Mouse (Mus musculus) left cerebral cortex, adult 2 months (tissue): ENCODE measurements around the gene Gm26938. TPM values are rescaled to one million over a fixed set of nuclear protein-coding genes. Genes with fewer than 3 reads are reported as not detected.
A peak's percentile ranks its signal among the peaks of the same experiment; 100 is the strongest.

Experiments
- DNase-seq, 2 experiments: peaks; one replicate each; pipeline ENCODE4 v3.0.0; 2021 to 2022; ENCODE audit warnings: low spot score in 2 of 2, mixed read lengths in 1 of 2; ENCODE audit errors: extremely low spot score in 1 of 2
- H3K27ac ChIP-seq: fragments of 200-600 bp; 2 replicates; pipeline ENCODE4 v1.8.1; 2022
- H3K4me3 ChIP-seq: fragments of 200-600 bp; 2 replicates; pipeline ENCODE4 v1.8.1; 2022
- CTCF ChIP-seq: fragments of 200-600 bp; IDR thresholded peaks from 2 replicates; pipeline ENCODE4 v1.8.1; 2022; ENCODE audit warnings: antibody characterized with exemption, mild to moderate bottlenecking, moderate library complexity
- intact Hi-C: fragments of 180-260 bp; cut with DNase I; formaldehyde crosslinking; loops from one replicate; pipeline ENCODE4 v1.15.1; 2025
- total RNA-seq, 2 experiments: library from RNA; stranded (reverse); gene quantifications; 2 replicates each; pipeline ENCODE4 v1.2.3; 2021

Gm26938 gene
- total RNA-seq, 2 experiments from 2014 or later: not detected

- Histone ChIP-seq H3K27ac (peak overlapping the region; percentile 42; the same call in 1 of the 2 replicates), H3K4me3 (peak overlapping the region; percentile 11)
- DNase-seq: peak; percentile 27 to 44
- intact Hi-C loops: no loop called here
- no peak for TF ChIP-seq CTCF
These were observed 3.2 kb upstream of the Gm26938 start for GRCm38 (mm10) chr5:139829384-139829783.

GRCm38 (mm10) chr5:139827593-139827992, 1.4 kb upstream of the Gm26938 start:
- TF ChIP-seq CTCF: peak; percentile 48
- Histone ChIP-seq H3K27ac (no peak overlapping the region), H3K4me3 (no peak overlapping the region)
- DNase-seq: no peak
- intact Hi-C loops: loop anchor here (2.0 kb wide), 1 partner anchor 53 kb away; the partner anchor contains the start of gene Ints1

- intact Hi-C loops: loop anchor here (2.0 kb wide), 1 partner anchor 51 kb away; the partner anchor contains the start of gene Ints1
- Histone ChIP-seq H3K4me3 (peak overlapping the region; percentile 90), H3K27ac (no peak overlapping the region)
- TF ChIP-seq CTCF: no peak
- no peak for DNase-seq
These were observed 260 bp downstream of the Gm26938 start for GRCm38 (mm10) chr5:139825947-139826346.

GRCm38 (mm10) chr5:139824531-139824930, 1.7 kb downstream of the Gm26938 start:
- no peak overlapping the region for H3K4me3 ChIP-seq
- no peak for DNase-seq
- intact Hi-C loops: no loop called here
- no peak for TF ChIP-seq CTCF
- no peak overlapping the region for H3K27ac ChIP-seq

GRCm38 (mm10) chr5:139821466-139822459, 4.4 kb downstream of the Gm26938 start:
- H3K4me3 ChIP-seq: no peak overlapping the region
- no peak for DNase-seq
- no peak overlapping the region for H3K27ac ChIP-seq
- intact Hi-C loops: no loop called here
- no peak for TF ChIP-seq CTCF

GRCm38 (mm10) chr5:139819538-139820181, 6.5 kb downstream of the Gm26938 start, which contains the start of gene Tmem184a:
Gene Tmem184a, minus strand, starts transcription at chr5:139819917.
- TF ChIP-seq CTCF: no peak
- DNase-seq: no peak
- intact Hi-C loops: loop anchor here (5.0 kb wide), 1 partner anchor 42 kb away; the partner anchor contains the start of gene Ints1

GRCm38 (mm10) chr5:139818801-139819200, 7.4 kb downstream of the Gm26938 start:
- peak in 1 of 2 experiments; percentile 45 for DNase-seq
- intact Hi-C loops: loop anchor here (5.0 kb wide), 1 partner anchor 42 kb away; the partner anchor contains the start of gene Ints1
- no peak overlapping the region for H3K27ac ChIP-seq
- TF ChIP-seq CTCF: peak; percentile 59
- H3K4me3 ChIP-seq: no peak overlapping the region

More at GRCm38 (mm10) chr5:139819538-139820181, 6.5 kb downstream of the Gm26938 start, which contains the start of gene Tmem184a:
- Histone ChIP-seq H3K27ac (no peak within 1 kb of the TSS), H3K4me3 (no peak within 1 kb of the TSS)

- no peak for DNase-seq
- no peak for TF ChIP-seq CTCF
- intact Hi-C loops: loop anchor here (5.0 kb wide), 1 partner anchor 41 kb away; the partner anchor contains the start of gene Ints1
- Histone ChIP-seq H3K4me3 (no peak overlapping the region), H3K27ac (no peak overlapping the region)
These were observed 8.2 kb downstream of the Gm26938 start for GRCm38 (mm10) chr5:139818056-139818455.

GRCm38 (mm10) chr5:139817292-139817691, 8.9 kb downstream of the Gm26938 start:
- peak; percentile 67 for TF ChIP-seq CTCF
- no peak for DNase-seq
- Histone ChIP-seq H3K4me3 (no peak overlapping the region), H3K27ac (no peak overlapping the region)
- intact Hi-C loops: loop anchor here (5.0 kb wide), 1 partner anchor 40 kb away; the partner anchor contains the start of gene Ints1

- H3K27ac ChIP-seq: no peak overlapping the region
- no peak overlapping the region for H3K4me3 ChIP-seq
- no peak for DNase-seq
- no peak for TF ChIP-seq CTCF
- intact Hi-C loops: loop anchor here (5.0 kb wide), 1 partner anchor 39 kb away; the partner anchor contains the start of gene Ints1
These were observed 9.8 kb downstream of the Gm26938 start for GRCm38 (mm10) chr5:139816445-139816844.

GRCm38 (mm10) chr5:139815964-139816363, 10.2 kb downstream of the Gm26938 start:
- TF ChIP-seq CTCF: no peak
- H3K27ac ChIP-seq: no peak overlapping the region
- intact Hi-C loops: loop anchor here (5.0 kb wide), 1 partner anchor 39 kb away; the partner anchor contains the start of gene Ints1
- no peak for DNase-seq
- H3K4me3 ChIP-seq: no peak overlapping the region

- no peak for TF ChIP-seq CTCF
- Histone ChIP-seq H3K4me3 (no peak overlapping the region), H3K27ac (no peak overlapping the region)
- no peak for DNase-seq
- intact Hi-C loops: no loop called here
These were observed 12.2 kb downstream of the Gm26938 start for GRCm38 (mm10) chr5:139813963-139814381.
